Mouse (Mus musculus): ENCODE results near the gene Dlg4. TPM values are rescaled to one million over a fixed set of nuclear protein-coding genes. Genes with fewer than 3 reads are reported as not detected.
A peak's percentile ranks its signal among the peaks of the same experiment; 100 is the strongest.

The Dlg4 gene
- total and polyA plus RNA-seq, 3 experiments, result 6.8 to 15.3 (median 7.3) TPM

GRCm38 (mm10) chr11:70079928-70080327 is 63.2 kb downstream of the Dlg4 start:
- peak; percentile 24 for DNase-seq (ENCODE audit: extremely low read depth)
- Histone ChIP-seq H3K27ac (ENCODE audit: insufficient read depth, low read depth) (no peak overlapping the region), H3K4me1 (ENCODE audit: control insufficient read depth in 1 of 2, insufficient read depth in 2 of 2) (peaks cover 15 to 41% of the 10 kb centered on the region in 2 experiments), H3K27me3 (replicated peaks) (no peaks in the 10 kb centered on the region), H3K36me3 (replicated peaks in 1 of 2; ENCODE audit: control insufficient read depth in 1 of 2, insufficient read depth in 1 of 2, low read length in 1 of 2) (no peaks in the 10 kb centered on the region), H3K4me3 (replicated peaks in 1 of 3; ENCODE audit: low read depth in 2 of 3, low read length in 2 of 3, poor library complexity in 1 of 3) (no peak overlapping the region), H3K4me2 (ENCODE audit: insufficient read depth, low read depth, poor library complexity, severe bottlenecking) (no peak overlapping the region), H3K9me3 (replicated peaks; ENCODE audit: low read length) (peaks cover 5% of the 10 kb centered on the region), H3K79me2 (replicated peaks; ENCODE audit: control insufficient read depth, extremely low read depth, insufficient read depth, poor library complexity, severe bottlenecking) (no peaks in the 10 kb centered on the region), H3K9ac (ENCODE audit: insufficient read depth, low read depth) (no peak overlapping the region)
- TF ChIP-seq JUND (conservative IDR thresholded peaks at IDR 0.05; ENCODE audit: low read depth, low read length) (no peak), MAX (IDR thresholded peaks at IDR 0.05; ENCODE audit: low read length) (peak; percentile 54), ZMIZ1 (IDR thresholded peaks at IDR 0.05; ENCODE audit: low read depth, low read length) (no peak), SIN3A (IDR thresholded peaks at IDR 0.05; ENCODE audit: low read length) (no peak), CHD2 (IDR thresholded peaks at IDR 0.05; ENCODE audit: low read length) (no peak), MEF2A (IDR thresholded peaks at IDR 0.05; ENCODE audit: borderline replicate concordance, low read depth, low read length) (no peak), RAD21 (IDR thresholded peaks at IDR 0.05; ENCODE audit: low read depth, low read length) (peak; percentile 4), HCFC1 (IDR thresholded peaks at IDR 0.05; ENCODE audit: low read depth, low read length) (no peak), ZC3H11A (IDR thresholded peaks at IDR 0.05; ENCODE audit: low read depth, low read length) (no peak), PAX5 (IDR thresholded peaks at IDR 0.05; ENCODE audit: low read length) (no peak), ZNF384 (IDR thresholded peaks at IDR 0.05; ENCODE audit: low read depth, low read length) (no peak), MAFK (IDR thresholded peaks at IDR 0.05; ENCODE audit: insufficient replicate concordance, low read length) (no peak), CTCF (conservative IDR thresholded peaks at IDR 0.05 in 1 of 2, IDR thresholded peaks at IDR 0.05 in 1 of 2; ENCODE audit: low read depth in 2 of 2, low read length in 2 of 2) (peak in 1 of 2 experiments; percentile 24; a peak in 2 of 4 replicates), USF1 (IDR thresholded peaks at IDR 0.05; ENCODE audit: low read depth, low read length) (peak; percentile 62), EP300 (IDR thresholded peaks at IDR 0.05; ENCODE audit: low read length) (no peak), NELFE (IDR thresholded peaks at IDR 0.05; ENCODE audit: low read depth, low read length) (no peak), USF2 (conservative IDR thresholded peaks at IDR 0.05; ENCODE audit: low read depth, low read length) (0 out of 2 replicates have a peak, but pooled peaks have one; percentile 13), BHLHE40 (IDR thresholded peaks at IDR 0.05; ENCODE audit: low read depth, low read length) (peak; percentile 89), TCF12 (IDR thresholded peaks at IDR 0.05; ENCODE audit: low read depth, low read length) (no peak), MAZ (IDR thresholded peaks at IDR 0.05; ENCODE audit: low read depth, low read length) (no peak), ZKSCAN1 (IDR thresholded peaks at IDR 0.05; ENCODE audit: borderline replicate concordance, low read depth, low read length) (no peak), KAT2A (IDR thresholded peaks at IDR 0.05; ENCODE audit: insufficient replicate concordance, low read length) (no peak), E2F4 (IDR thresholded peaks at IDR 0.05; ENCODE audit: insufficient replicate concordance, low read depth, low read length) (no peak), MYC (IDR thresholded peaks at IDR 0.05; ENCODE audit: low read depth, low read length) (no peak), NRF1 (IDR thresholded peaks at IDR 0.05; ENCODE audit: low read depth, low read length) (no peak), IRF4 (IDR thresholded peaks at IDR 0.05; ENCODE audit: low read depth, low read length) (no peak), JUN (IDR thresholded peaks at IDR 0.05; ENCODE audit: insufficient read depth, low read depth, low read length) (no peak), RCOR1 (conservative IDR thresholded peaks at IDR 0.05; ENCODE audit: low read depth, low read length) (no peak), MXI1 (IDR thresholded peaks at IDR 0.05; ENCODE audit: low read depth, low read length) (no peak)
- in situ Hi-C loops (cut with MboI; ENCODE audit: low pct_ligation_motif_present, low pct_unique_long_range_greater_than_20kb, low sequenced_read_pairs) (no loop called here), dilution Hi-C loops (cut with MboI; ENCODE audit: extremely low pct_ligation_motif_present, extremely low pct_unique_long_range_greater_than_20kb, low sequenced_read_pairs) (no loop called here)

Data from CH12.LX (cell line).